Mouse (Mus musculus): ENCODE results near the gene Gcnt4.

GRCm38 (mm10) chr13:96960019-96960418 lies 35.5 kb downstream of the Gcnt4 start:
- TF ChIP-seq ZC3H11A (IDR thresholded peaks at IDR 0.05; ENCODE audit: borderline replicate concordance, low read depth, low read length), result no peak
- no peak for TF ChIP-seq CHD2 (IDR thresholded peaks at IDR 0.05; ENCODE audit: low read depth, low read length)
- TF ChIP-seq ZNF384 (IDR thresholded peaks at IDR 0.05; ENCODE audit: low read depth, low read length), result no peak
- TF ChIP-seq MAFK (IDR thresholded peaks at IDR 0.05; ENCODE audit: insufficient read depth, low read depth, low read length), result no peak
- TF ChIP-seq HCFC1 (IDR thresholded peaks at IDR 0.05; ENCODE audit: borderline replicate concordance, insufficient read depth, low read length), result no peak

Measured in ES-E14 (cell line).